Mouse (Mus musculus): Measurements from ENCODE around the gene Olfr419.

Olfr419 gene

GRCm38 (mm10) chr1:174251961-174252360, at the start of gene Olfr419:
Olfr419 (minus strand) TSS chr1:174252061.
- no peak for DNase-seq (ENCODE audit: low spot score)

GRCm38 (mm10) chr1:174270643-174271042, 18.8 kb upstream of the Olfr419 start:
- DNase-seq (ENCODE audit: low spot score): no peak

GRCm38 (mm10) chr1:174269162-174269561, 17.3 kb upstream of the Olfr419 start:
- DNase-seq (ENCODE audit: low spot score): no peak

GRCm38 (mm10) chr1:174267816-174268215, 16.0 kb upstream of the Olfr419 start:
- DNase-seq (ENCODE audit: low spot score): no peak

- DNase-seq (ENCODE audit: low spot score): no peak
These were observed 1.5 kb downstream of the Olfr419 start for GRCm38 (mm10) chr1:174250376-174250775.

- DNase-seq (ENCODE audit: low spot score): no peak
These were observed 4.7 kb downstream of the Olfr419 start for GRCm38 (mm10) chr1:174247170-174247569.

GRCm38 (mm10) chr1:174246080-174246479, 5.8 kb downstream of the Olfr419 start:
- no peak for DNase-seq (ENCODE audit: low spot score)

GRCm38 (mm10) chr1:174244621-174245020, 7.2 kb downstream of the Olfr419 start:
- DNase-seq (ENCODE audit: low spot score): no peak

- DNase-seq (ENCODE audit: low spot score): no peak
These were observed 11.9 kb downstream of the Olfr419 start for GRCm38 (mm10) chr1:174239916-174240315.

- DNase-seq (ENCODE audit: low spot score): no peak
These were observed 35.2 kb downstream of the Olfr419 start for GRCm38 (mm10) chr1:174216528-174217204.

GRCm38 (mm10) chr1:174215270-174216038, 36.4 kb downstream of the Olfr419 start:
- no peak for DNase-seq (ENCODE audit: low spot score)

- DNase-seq (ENCODE audit: low spot score): no peak
These were observed 39.6 kb downstream of the Olfr419 start for GRCm38 (mm10) chr1:174212286-174212685.

- DNase-seq (ENCODE audit: low spot score): no peak
These were observed 47.2 kb downstream of the Olfr419 start for GRCm38 (mm10) chr1:174204699-174205098.

All from spleen, adult 12 weeks (tissue).